Mouse (Mus musculus) forebrain, embryonic 12.5 days (tissue): Measurements from ENCODE around the gene Mnat1. TPM values are rescaled to one million over a fixed set of nuclear protein-coding genes. Genes with fewer than 3 reads are reported as not detected.
A peak's percentile ranks its signal among the peaks of the same experiment; 100 is the strongest.

Experiments used
- ATAC-seq: fragments of 200-750 bp; cut with Nextera tagmentation; 2 replicates; pipeline ENCODE4 v1.8.0; 2017; ENCODE audit warnings: moderate TSS enrichment; ENCODE audit not compliant: low FRiP score
- H3K27ac ChIP-seq: fragments of 300-500 bp; sonication (generic); 2 replicates; pipeline ENCODE4 v1.5.1; 2016; ENCODE audit warnings: mild to moderate bottlenecking
- H3K27me3 ChIP-seq: fragments of 300-500 bp; sonication (generic); 2 replicates; pipeline ENCODE4 v1.6.1; 2016; ENCODE audit warnings: mild to moderate bottlenecking
- H3K36me3 ChIP-seq: fragments of 300-500 bp; sonication (generic); replicated peaks from 2 replicates; pipeline ENCODE4 v1.6.1; 2016; ENCODE audit warnings: mild to moderate bottlenecking
- H3K4me1 ChIP-seq: fragments of 300-500 bp; sonication (generic); 2 replicates; pipeline ENCODE4 v1.6.1; 2016
- H3K4me2 ChIP-seq: fragments of 300-500 bp; sonication (generic); 2 replicates; pipeline ENCODE4 v1.6.1; 2016; ENCODE audit warnings: mild to moderate bottlenecking, moderate library complexity
- H3K4me3 ChIP-seq: fragments of 300-500 bp; sonication (generic); replicated peaks from 2 replicates; pipeline ENCODE4 v1.5.1; 2016; ENCODE audit warnings: mild to moderate bottlenecking
- H3K9ac ChIP-seq: fragments of 300-500 bp; sonication (generic); 2 replicates; pipeline ENCODE4 v1.6.1; 2016; ENCODE audit warnings: mild to moderate bottlenecking
- H3K9me3 ChIP-seq: fragments of 300-500 bp; sonication (generic); 2 replicates; pipeline ENCODE4 v1.6.1; 2016
- WGBS: fragments of 180-500 bp; shearing (Covaris S2); methylation state at CpG from one replicate; pipeline ENCODE4 v1.1.7; 2016; 5-methylcytosine and 5-hydroxymethylcytosine counted together
- polyA plus RNA-seq: library from polyadenylated mRNA; unstranded; fragments of >200 nt; fragmentation: Nextera tagmentation; extraction: Ambion mirVana; gene quantifications from 2 replicates; pipeline ENCODE4 v1.2.1, GENCODE M21; 2016

Mnat1 gene
- polyA plus RNA-seq, 1 experiment from 2014 or later = 26.7 TPM

DNA sequence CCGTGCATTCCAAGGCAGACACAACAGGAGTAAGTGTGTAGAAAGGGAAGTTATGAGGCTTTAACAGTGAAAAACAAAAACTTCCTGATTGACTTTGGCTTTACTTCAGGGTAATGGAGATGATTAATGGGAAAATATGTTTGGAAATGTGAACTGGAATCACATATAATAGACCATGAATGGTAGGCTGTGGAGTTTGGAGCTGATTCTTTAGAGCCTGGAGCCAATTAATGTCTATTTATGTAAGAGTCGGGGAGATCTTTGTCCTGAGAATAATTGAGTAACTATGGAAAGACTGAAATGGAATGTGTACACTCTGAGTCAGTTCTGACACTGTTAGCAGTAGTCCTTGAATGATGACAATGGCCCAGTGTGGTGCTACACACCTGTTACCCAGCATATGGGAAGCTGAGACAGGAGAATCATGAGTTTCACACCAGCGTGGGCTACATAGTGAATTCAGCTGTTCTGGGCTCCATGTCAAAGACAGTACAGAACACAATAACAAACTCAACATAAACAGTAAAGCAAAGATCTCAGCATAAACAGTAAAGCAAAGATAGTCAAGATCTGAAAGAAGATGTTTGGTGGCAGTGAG lies 142.0 kb downstream of the Mnat1 start:
- Histone ChIP-seq H3K9ac (no peak overlapping the region), H3K4me3 (no peak overlapping the region), H3K27me3 (no peaks in the 10 kb centered on the region), H3K27ac (no peak overlapping the region), H3K9me3 (no peaks in the 10 kb centered on the region), H3K4me2 (no peak overlapping the region), H3K36me3 (no peaks in the 10 kb centered on the region), H3K4me1 (no peaks in the 10 kb centered on the region)
- 73% methylated on average over 3 of the region's 3 CpGs for WGBS
- ATAC-seq = no peak

DNA sequence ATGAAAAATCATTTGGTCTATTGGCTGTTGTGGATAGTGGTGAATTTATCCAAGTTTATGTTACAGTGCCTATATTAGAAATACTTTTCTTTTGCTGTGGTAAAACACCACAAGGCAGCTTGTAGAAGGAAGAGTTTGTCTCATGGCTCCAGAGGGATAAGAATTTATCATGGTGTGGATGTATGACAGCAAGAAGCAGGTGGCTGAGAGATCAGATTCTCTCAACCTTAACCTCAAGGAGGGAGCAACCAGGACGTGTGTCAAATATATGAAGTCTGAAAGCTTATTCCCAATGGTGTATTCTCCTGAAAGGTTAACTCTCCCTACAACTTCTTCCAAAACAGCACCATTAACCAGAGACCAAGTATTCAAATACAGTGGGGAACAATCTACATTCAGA lies 143.1 kb downstream of the Mnat1 start:
- no peaks in the 10 kb centered on the region for H3K36me3 ChIP-seq
- H3K4me3 ChIP-seq = no peak overlapping the region
- no peak for ATAC-seq
- H3K4me1 ChIP-seq = no peaks in the 10 kb centered on the region
- H3K27me3 ChIP-seq = no peaks in the 10 kb centered on the region
- no peak overlapping the region for H3K9ac ChIP-seq
- 78% methylated on average over 1 of the region's 1 CpGs for WGBS
- H3K27ac ChIP-seq = no peak overlapping the region
- H3K4me2 ChIP-seq = no peak overlapping the region
- H3K9me3 ChIP-seq = no peaks in the 10 kb centered on the region

DNA sequence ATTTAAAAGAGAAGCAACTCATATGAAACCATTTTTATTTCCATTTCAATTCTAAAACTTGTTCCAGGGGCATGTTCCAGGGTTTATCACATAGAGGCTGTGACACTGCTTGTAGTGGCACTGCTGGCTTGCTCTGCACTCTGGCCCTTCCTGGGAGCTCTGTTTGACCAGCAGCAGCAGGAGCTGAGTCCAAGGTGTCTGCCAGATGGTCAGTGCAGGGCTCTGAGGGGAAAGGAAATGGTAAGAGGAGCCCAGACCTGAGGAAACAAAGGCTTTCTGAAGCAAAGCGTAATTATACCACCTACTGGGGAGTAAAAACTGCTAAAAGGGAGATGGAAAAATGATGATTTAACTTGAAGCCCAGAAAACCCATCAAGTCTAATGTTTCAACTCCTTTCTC lies 145.0 kb downstream of the Mnat1 start:
- H3K4me1 ChIP-seq = no peaks in the 10 kb centered on the region
- no peaks in the 10 kb centered on the region for H3K9me3 ChIP-seq
- ATAC-seq = no peak
- 75% methylated on average over 1 of the region's 1 CpGs for WGBS
- H3K4me2 ChIP-seq = no peak overlapping the region
- H3K27ac ChIP-seq = no peak overlapping the region
- no peaks in the 10 kb centered on the region for H3K27me3 ChIP-seq
- no peaks in the 10 kb centered on the region; the same call in 1 of the 2 replicates for H3K36me3 ChIP-seq
- H3K9ac ChIP-seq = no peak overlapping the region
- no peak overlapping the region for H3K4me3 ChIP-seq

DNA sequence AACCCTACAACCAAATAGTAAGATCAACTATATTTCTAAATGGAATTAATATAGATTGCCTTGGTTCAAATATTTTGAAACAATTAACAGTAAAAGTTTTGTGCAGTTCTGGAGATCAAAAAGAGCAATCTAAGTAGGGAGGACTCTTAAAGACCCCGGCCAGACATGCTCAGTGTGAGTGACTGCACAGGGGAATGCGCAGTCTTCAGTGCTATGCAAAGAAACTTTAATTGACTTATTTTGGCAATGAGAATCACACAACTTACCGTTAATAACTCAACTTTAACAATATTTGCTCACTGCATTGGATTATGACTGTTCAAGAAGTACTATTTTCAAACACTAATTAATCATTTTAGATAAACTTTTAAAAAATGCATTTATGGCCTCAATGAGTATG lies 146.0 kb downstream of the Mnat1 start:
- ATAC-seq = no peak
- Histone ChIP-seq H3K27me3 (no peaks in the 10 kb centered on the region), H3K9me3 (no peaks in the 10 kb centered on the region), H3K4me1 (no peaks in the 10 kb centered on the region), H3K36me3 (peaks cover 5% of the 10 kb centered on the region; the same call in 1 of the 2 replicates), H3K4me3 (no peak overlapping the region), H3K27ac (no peak overlapping the region), H3K9ac (no peak overlapping the region), H3K4me2 (no peak overlapping the region)
- WGBS = 91% methylated on average over 3 of the region's 3 CpGs

DNA sequence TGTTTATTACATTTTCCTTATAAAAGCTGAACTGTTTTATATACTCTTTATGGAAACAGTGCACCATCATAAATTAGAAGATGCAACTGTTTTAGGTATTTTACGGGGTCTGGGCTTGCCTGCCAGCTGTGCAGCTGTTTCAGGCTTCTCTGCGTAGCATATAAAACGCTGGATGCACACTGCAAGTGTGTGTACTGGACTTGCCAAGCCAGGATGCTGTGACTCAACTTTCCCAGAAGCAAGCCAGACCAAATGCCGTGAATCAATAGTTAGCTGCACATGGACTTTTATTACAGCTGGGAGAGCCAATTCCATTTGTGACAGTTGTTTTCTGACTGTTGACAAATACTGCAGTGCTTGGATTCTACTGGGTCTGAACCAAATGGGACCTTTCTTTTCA lies 146.4 kb downstream of the Mnat1 start:
- Histone ChIP-seq H3K4me2 (no peak overlapping the region), H3K36me3 (peaks cover 9% of the 10 kb centered on the region; the same call in 1 of the 2 replicates), H3K4me1 (no peaks in the 10 kb centered on the region), H3K9ac (no peak overlapping the region), H3K4me3 (no peak overlapping the region), H3K27ac (no peak overlapping the region), H3K9me3 (no peaks in the 10 kb centered on the region), H3K27me3 (no peaks in the 10 kb centered on the region)
- WGBS = 93% methylated on average over 4 of the region's 4 CpGs
- no peak for ATAC-seq

DNA sequence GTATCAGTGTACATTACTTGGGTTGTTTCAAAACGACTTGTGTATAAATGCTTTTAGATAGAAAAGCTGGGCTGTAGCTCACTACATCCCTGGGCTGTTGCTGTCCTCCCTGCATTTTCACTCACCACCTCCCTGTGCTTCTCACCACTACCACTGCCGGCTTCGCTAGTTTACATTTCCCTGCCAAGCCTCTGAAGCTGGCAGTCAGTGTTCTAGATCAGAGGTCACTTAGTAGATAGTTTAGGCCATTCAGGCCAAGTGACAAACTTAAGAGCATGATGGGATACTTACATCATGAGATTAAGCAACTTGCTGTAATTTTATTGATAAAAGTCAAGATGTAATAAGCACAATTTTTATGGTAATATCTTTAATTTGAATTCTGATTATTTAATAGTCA lies 151.4 kb downstream of the Mnat1 start:
- ATAC-seq = no peak
- 96% methylated on average over 3 of the region's 3 CpGs for WGBS
- Histone ChIP-seq H3K4me1 (no peaks in the 10 kb centered on the region), H3K4me3 (no peak overlapping the region), H3K27me3 (no peaks in the 10 kb centered on the region), H3K9ac (no peak overlapping the region), H3K9me3 (no peaks in the 10 kb centered on the region), H3K36me3 (peaks cover 46% of the 10 kb centered on the region), H3K4me2 (no peak overlapping the region), H3K27ac (no peak overlapping the region)

DNA sequence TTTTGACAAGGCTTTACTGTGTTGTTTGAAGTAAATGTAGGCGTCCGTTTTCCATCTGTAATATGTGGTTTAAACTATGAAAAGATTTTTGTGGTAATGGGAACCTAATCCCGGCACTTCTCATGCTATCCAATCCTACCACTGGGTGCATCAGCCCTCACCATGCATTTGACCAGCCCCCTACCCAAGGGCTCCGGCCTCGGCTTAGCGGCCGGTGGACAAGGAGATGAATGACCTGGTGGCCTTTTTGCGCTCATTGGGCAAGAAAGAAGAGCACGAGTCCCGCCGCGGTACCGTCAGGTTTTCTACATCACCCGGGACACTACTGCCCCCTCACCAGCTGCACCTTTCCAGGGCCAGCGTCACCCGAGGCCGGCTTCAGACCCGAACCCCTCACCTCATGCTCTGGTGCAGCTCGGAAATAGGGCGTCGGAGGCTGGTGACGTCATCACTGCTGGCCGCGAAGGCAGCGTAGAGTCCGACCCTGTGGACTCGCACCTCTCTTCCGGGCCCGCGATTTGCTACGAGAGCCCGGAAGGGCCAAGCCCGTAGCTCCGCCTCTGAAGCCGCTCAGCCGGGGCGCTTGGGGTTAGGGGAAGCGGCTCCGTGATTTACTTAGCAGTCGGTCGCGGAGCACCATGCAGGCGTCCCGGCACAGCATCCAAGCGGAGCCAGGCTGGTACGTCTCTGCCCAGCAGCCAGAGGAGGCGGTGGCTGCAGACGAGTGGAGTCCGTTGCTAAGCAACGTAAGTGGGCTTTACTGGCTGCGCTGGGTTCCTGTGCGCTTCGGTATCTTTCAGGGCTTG lies 163.0 kb downstream of the Mnat1 start, which contains the start of the genes Trmt5 and Slc38a6:
Gene Trmt5 (minus strand): TSS at position 424 of the 806 bp plus-strand sequence.
Gene Slc38a6 (plus strand): TSS at position 493 of the 806 bp plus-strand sequence.
- under 1% methylated on average over 53 of the region's 53 CpGs for WGBS
- Histone ChIP-seq H3K27ac (peak within 1 kb of the TSS; percentile 76), H3K4me2 (peak within 1 kb of the TSS; percentile 66), H3K4me1 (peaks cover 14% of the 10 kb centered on the region), H3K27me3 (no peaks in the 10 kb centered on the region), H3K9me3 (no peaks in the 10 kb centered on the region), H3K4me3 (peak within 1 kb of the TSS; percentile 74), H3K36me3 (peaks cover 9% of the 10 kb centered on the region), H3K9ac (peak within 1 kb of the TSS; percentile 77)
- peak; percentile 98 for ATAC-seq

DNA sequence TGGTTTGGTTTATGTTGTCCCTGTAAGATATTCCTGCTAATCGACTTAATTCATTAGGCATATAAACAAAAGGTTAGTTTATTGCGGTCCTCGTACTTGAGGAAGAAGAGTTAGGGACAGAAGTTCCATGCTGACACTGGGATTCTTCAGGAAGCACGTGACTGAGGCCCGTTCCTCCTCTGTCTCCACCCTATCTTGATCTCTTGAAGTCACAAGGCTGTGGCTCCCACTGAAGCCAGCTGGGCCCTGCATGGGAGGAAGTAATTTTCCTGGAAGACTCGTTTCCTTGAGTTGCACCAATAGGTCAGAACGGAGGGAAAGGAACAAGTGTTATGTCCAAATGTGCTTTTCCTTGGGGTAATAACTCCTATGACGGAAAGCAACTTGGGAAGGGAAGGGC lies 164.1 kb downstream of the Mnat1 start:
- WGBS = 80% methylated on average over 8 of the region's 8 CpGs
- H3K4me1 ChIP-seq = peaks cover 14% of the 10 kb centered on the region
- H3K27me3 ChIP-seq = no peaks in the 10 kb centered on the region
- H3K9me3 ChIP-seq = no peaks in the 10 kb centered on the region
- no peak overlapping the region for H3K9ac ChIP-seq
- no peak overlapping the region for H3K27ac ChIP-seq
- H3K36me3 ChIP-seq = no peaks in the 10 kb centered on the region; the same call in none of the 2 replicates
- H3K4me3 ChIP-seq = peak overlapping the region; percentile 74
- no peak for ATAC-seq
- H3K4me2 ChIP-seq = peak overlapping the region; percentile 66

DNA sequence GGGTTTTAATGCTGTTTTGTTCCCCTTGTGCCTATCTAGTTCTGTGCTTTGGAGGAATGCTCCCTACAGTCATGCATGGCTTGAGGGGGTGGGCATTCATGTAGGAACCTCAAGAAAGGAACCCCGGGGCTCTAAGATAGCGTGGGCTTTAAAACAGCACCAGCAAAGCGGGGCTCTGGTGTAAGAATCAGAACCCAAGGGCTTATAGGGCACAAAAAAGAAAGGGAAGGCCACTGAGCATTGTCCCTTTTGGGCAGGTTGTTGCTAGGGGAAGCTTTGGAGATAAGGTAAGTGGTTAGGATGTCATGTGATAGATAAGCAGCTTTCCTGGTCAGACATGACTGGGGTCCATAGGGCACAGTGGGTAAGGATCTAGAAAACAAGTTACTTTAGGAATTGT lies 165.1 kb downstream of the Mnat1 start:
- no peak overlapping the region for H3K4me2 ChIP-seq
- no peaks in the 10 kb centered on the region for H3K27me3 ChIP-seq
- WGBS = 96% methylated on average over 3 of the region's 3 CpGs
- H3K27ac ChIP-seq = no peak overlapping the region
- ATAC-seq = no peak
- H3K4me1 ChIP-seq = peaks cover 14% of the 10 kb centered on the region
- H3K9ac ChIP-seq = no peak overlapping the region
- no peaks in the 10 kb centered on the region for H3K9me3 ChIP-seq
- H3K36me3 ChIP-seq = no peaks in the 10 kb centered on the region; the same call in none of the 2 replicates
- no peak overlapping the region for H3K4me3 ChIP-seq

DNA sequence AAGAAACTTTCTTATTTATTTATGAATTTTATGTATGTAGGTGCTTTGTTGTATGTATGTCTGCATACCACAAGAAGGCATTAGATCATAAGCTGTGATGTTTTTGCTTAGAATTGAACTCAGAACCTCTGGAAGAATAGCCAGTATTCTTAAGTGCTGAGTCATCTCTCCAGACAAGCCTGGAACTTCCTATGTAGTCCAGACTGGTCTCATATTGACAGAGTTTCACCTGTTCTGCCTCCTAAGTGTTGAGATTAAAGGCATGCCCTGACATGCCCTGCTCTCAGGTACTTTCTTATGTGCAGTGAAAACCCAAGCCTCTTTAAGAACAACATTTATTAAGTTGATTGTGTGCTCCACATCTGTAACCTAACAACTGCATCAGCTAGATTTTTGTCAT lies 171.4 kb downstream of the Mnat1 start:
- no peak overlapping the region for H3K9ac ChIP-seq
- no peaks in the 10 kb centered on the region for H3K9me3 ChIP-seq
- H3K4me2 ChIP-seq = no peak overlapping the region
- ATAC-seq = no peak
- no peak overlapping the region for H3K27ac ChIP-seq
- no peaks in the 10 kb centered on the region; the same call in 1 of the 2 replicates for H3K4me1 ChIP-seq
- peaks cover 7% of the 10 kb centered on the region; the same call in 1 of the 2 replicates for H3K36me3 ChIP-seq
- no peak overlapping the region for H3K4me3 ChIP-seq
- H3K27me3 ChIP-seq = no peaks in the 10 kb centered on the region

DNA sequence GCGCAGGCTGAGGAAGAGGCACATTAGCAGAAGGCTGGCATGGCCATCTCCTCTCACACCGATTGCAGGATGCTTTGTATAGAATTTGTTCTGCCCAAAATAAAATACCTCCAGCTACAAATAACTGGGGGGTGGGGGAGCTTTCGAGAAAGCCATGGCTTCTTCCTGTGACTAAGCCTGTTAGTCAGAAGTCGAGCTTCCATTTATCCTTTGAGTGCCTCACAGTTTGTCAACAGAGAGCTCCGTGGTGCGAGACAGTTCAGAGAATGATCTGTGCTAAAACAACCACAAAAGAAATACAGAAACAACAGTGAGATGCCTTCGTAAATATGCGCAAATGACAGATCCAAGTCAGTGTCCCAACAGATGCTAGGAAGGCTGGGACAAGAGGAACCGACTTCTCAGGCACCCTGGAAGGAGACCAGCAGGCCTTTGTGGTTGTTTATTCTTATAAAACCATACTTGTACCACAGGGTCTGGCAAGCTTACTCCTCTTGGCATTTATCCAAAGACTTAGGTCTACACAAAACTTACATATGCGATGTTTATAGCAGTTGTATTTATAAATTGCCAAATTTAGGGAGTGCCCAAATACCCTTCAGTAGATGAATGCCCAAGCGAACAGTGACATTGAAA lies 172.1 kb downstream of the Mnat1 start:
- Histone ChIP-seq H3K4me1 (no peaks in the 10 kb centered on the region; the same call in 1 of the 2 replicates), H3K4me2 (no peak overlapping the region), H3K27ac (no peak overlapping the region), H3K9me3 (no peaks in the 10 kb centered on the region), H3K9ac (no peak overlapping the region), H3K27me3 (no peaks in the 10 kb centered on the region), H3K36me3 (peaks cover 7% of the 10 kb centered on the region; the same call in 1 of the 2 replicates), H3K4me3 (no peak overlapping the region)
- 88% methylated on average over 11 of the region's 11 CpGs for WGBS
- ATAC-seq = no peak

DNA sequence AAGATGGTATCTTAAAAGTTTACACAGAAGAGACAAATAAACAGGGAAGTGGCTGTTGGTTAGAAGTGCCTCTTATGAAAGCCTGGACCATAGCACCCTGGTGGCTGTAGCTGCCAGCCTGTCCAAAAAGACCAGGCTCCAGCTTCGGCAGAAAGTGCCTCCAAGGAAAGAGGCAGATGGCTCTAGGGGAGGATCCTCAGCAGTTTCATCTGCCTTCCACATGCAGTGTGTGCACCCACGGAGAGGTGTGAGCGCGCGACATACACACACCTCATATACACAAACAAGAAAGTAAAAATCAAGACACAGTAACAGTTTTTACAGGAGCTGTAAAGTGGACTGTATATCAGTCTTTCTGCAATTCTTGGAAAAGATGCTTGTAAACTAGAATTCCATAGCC lies 175.1 kb downstream of the Mnat1 start:
- Histone ChIP-seq H3K27ac (no peak overlapping the region), H3K9ac (no peak overlapping the region), H3K36me3 (peaks cover 7% of the 10 kb centered on the region; the same call in 1 of the 2 replicates), H3K4me1 (no peaks in the 10 kb centered on the region; the same call in 1 of the 2 replicates), H3K4me2 (no peak overlapping the region), H3K9me3 (no peaks in the 10 kb centered on the region), H3K4me3 (no peak overlapping the region), H3K27me3 (no peaks in the 10 kb centered on the region)
- WGBS = 91% methylated on average over 5 of the region's 5 CpGs
- ATAC-seq = no peak
